Mouse (Mus musculus): ENCODE measurements around the gene Tgfbr3l.
"Not testable (repeated sequence)": the region's sequence is repeated elsewhere in the genome, so short reads cannot be mapped to it uniquely, and the experiment has no call there.

The Tgfbr3l gene

GRCm38 (mm10) chr8:4229784-4230183 is 18.2 kb upstream of the Tgfbr3l start:
- in situ Hi-C loops (cut with MboI; ENCODE audit: low pct_unique_long_range_greater_than_20kb in 1 of 2, low sequenced_read_pairs in 2 of 2, unreplicated experiment in 1 of 2), result no loop called here

GRCm38 (mm10) chr8:4230612-4231351 is 17.2 kb upstream of the Tgfbr3l start:
- in situ Hi-C loops (cut with MboI; ENCODE audit: low pct_unique_long_range_greater_than_20kb in 1 of 2, low sequenced_read_pairs in 2 of 2, unreplicated experiment in 1 of 2), result no loop called here

GRCm38 (mm10) chr8:4237814-4238433 is 10.1 kb upstream of the Tgfbr3l start:
- in situ Hi-C loops (cut with MboI; ENCODE audit: low pct_unique_long_range_greater_than_20kb in 1 of 2, low sequenced_read_pairs in 2 of 2, unreplicated experiment in 1 of 2), result no loop called here

- in situ Hi-C loops (cut with MboI; ENCODE audit: low pct_unique_long_range_greater_than_20kb in 1 of 2, low sequenced_read_pairs in 2 of 2, unreplicated experiment in 1 of 2), result no loop called here
Observed at GRCm38 (mm10) chr8:4238434-4239192, 9.4 kb upstream of the Tgfbr3l start, which contains the start of the genes Map2k7 and Gm49320. Gene Map2k7, plus strand, starts transcription at chr8:4238740. Gene Gm49320, plus strand, starts transcription at chr8:4238865.

- in situ Hi-C loops (cut with MboI; ENCODE audit: low pct_unique_long_range_greater_than_20kb in 1 of 2, low sequenced_read_pairs in 2 of 2, unreplicated experiment in 1 of 2), result no loop called here
Observed at GRCm38 (mm10) chr8:4239193-4239890, 8.7 kb upstream of the Tgfbr3l start.

GRCm38 (mm10) chr8:4245061-4245460 is 3.0 kb upstream of the Tgfbr3l start:
- in situ Hi-C loops (cut with MboI; ENCODE audit: low pct_unique_long_range_greater_than_20kb in 1 of 2, low sequenced_read_pairs in 2 of 2, unreplicated experiment in 1 of 2), result no loop called here

GRCm38 (mm10) chr8:4245737-4246136 is 2.3 kb upstream of the Tgfbr3l start:
- in situ Hi-C loops (cut with MboI; ENCODE audit: low pct_unique_long_range_greater_than_20kb in 1 of 2, low sequenced_read_pairs in 2 of 2, unreplicated experiment in 1 of 2), result no loop called here

- in situ Hi-C loops (cut with MboI; ENCODE audit: low pct_unique_long_range_greater_than_20kb in 1 of 2, low sequenced_read_pairs in 2 of 2, unreplicated experiment in 1 of 2), result no loop called here
Observed at GRCm38 (mm10) chr8:4247241-4247640, 773 bp upstream of the Tgfbr3l start.

- in situ Hi-C loops (cut with MboI; ENCODE audit: low pct_unique_long_range_greater_than_20kb in 1 of 2, low sequenced_read_pairs in 2 of 2, unreplicated experiment in 1 of 2), result no loop called here
Observed at GRCm38 (mm10) chr8:4249213-4249612, 1.2 kb downstream of the Tgfbr3l start.

GRCm38 (mm10) chr8:4250306-4250970 is 2.4 kb downstream of the Tgfbr3l start:
- in situ Hi-C loops (cut with MboI; ENCODE audit: low pct_unique_long_range_greater_than_20kb in 1 of 2, low sequenced_read_pairs in 2 of 2, unreplicated experiment in 1 of 2), result no loop called here

- in situ Hi-C loops (cut with MboI; ENCODE audit: low pct_unique_long_range_greater_than_20kb in 1 of 2, low sequenced_read_pairs in 2 of 2, unreplicated experiment in 1 of 2), result no loop called here
Observed at GRCm38 (mm10) chr8:4252116-4252760, 4.2 kb downstream of the Tgfbr3l start.

GRCm38 (mm10) chr8:4252934-4253841 is 5.2 kb downstream of the Tgfbr3l start, which contains the start of gene Snapc2:
Gene Snapc2, plus strand, starts transcription at chr8:4253080.
- in situ Hi-C loops (cut with MboI; ENCODE audit: low pct_unique_long_range_greater_than_20kb in 1 of 2, low sequenced_read_pairs in 2 of 2, unreplicated experiment in 1 of 2), result no loop called here

- in situ Hi-C loops (cut with MboI; ENCODE audit: low pct_unique_long_range_greater_than_20kb in 1 of 2, low sequenced_read_pairs in 2 of 2, unreplicated experiment in 1 of 2), result no loop called here
Observed at GRCm38 (mm10) chr8:4254001-4254400, 6.0 kb downstream of the Tgfbr3l start.

- in situ Hi-C loops (cut with MboI; ENCODE audit: low pct_unique_long_range_greater_than_20kb in 1 of 2, low sequenced_read_pairs in 2 of 2, unreplicated experiment in 1 of 2), result not testable (repeated sequence)
Observed at GRCm38 (mm10) chr8:4255471-4255870, 7.5 kb downstream of the Tgfbr3l start.

GRCm38 (mm10) chr8:4256911-4257310 is 8.9 kb downstream of the Tgfbr3l start:
- in situ Hi-C loops (cut with MboI; ENCODE audit: low pct_unique_long_range_greater_than_20kb in 1 of 2, low sequenced_read_pairs in 2 of 2, unreplicated experiment in 1 of 2), result no loop called here

- in situ Hi-C loops (cut with MboI; ENCODE audit: low pct_unique_long_range_greater_than_20kb in 1 of 2, low sequenced_read_pairs in 2 of 2, unreplicated experiment in 1 of 2), result no loop called here
Observed at GRCm38 (mm10) chr8:4257350-4257749, 9.3 kb downstream of the Tgfbr3l start.

GRCm38 (mm10) chr8:4258233-4258632 is 10.2 kb downstream of the Tgfbr3l start:
- in situ Hi-C loops (cut with MboI; ENCODE audit: low pct_unique_long_range_greater_than_20kb in 1 of 2, low sequenced_read_pairs in 2 of 2, unreplicated experiment in 1 of 2), result no loop called here

All from mouse embryonic stem cell (cell line).